Mouse (Mus musculus) neural tube, embryonic 13.5 days (tissue): ENCODE results near the gene Mfsd4b1. TPM values are rescaled to one million over a fixed set of nuclear protein-coding genes. Genes with fewer than 3 reads are reported as not detected.
"Not testable (repeated sequence)": the region's sequence is repeated elsewhere in the genome, so short reads cannot be mapped to it uniquely, and the experiment has no call there.

Experiments
- ATAC-seq: fragments of 200-750 bp; cut with Nextera tagmentation; 2 replicates; pipeline ENCODE4 v1.8.0; 2017; ENCODE audit warnings: low read depth, mild to moderate bottlenecking, moderate TSS enrichment, moderate library complexity
- H3K27ac ChIP-seq: fragments of 300-500 bp; sonication (generic); replicated peaks from 2 replicates; pipeline ENCODE4 v1.5.1; 2015; ENCODE audit warnings: moderate library complexity, mild to moderate bottlenecking, inconsistent platforms
- H3K27me3 ChIP-seq: fragments of 300-500 bp; sonication (generic); 2 replicates; pipeline ENCODE4 v1.6.1; 2015; ENCODE audit warnings: mild to moderate bottlenecking, inconsistent platforms
- H3K36me3 ChIP-seq: fragments of 300-500 bp; sonication (generic); 2 replicates; pipeline ENCODE4 v1.6.1; 2015; ENCODE audit warnings: mild to moderate bottlenecking, inconsistent platforms
- H3K4me1 ChIP-seq: fragments of 300-500 bp; sonication (generic); replicated peaks from 2 replicates; pipeline ENCODE4 v1.6.1; 2015; ENCODE audit warnings: inconsistent platforms
- H3K4me2 ChIP-seq: fragments of 300-500 bp; sonication (generic); 2 replicates; pipeline ENCODE4 v1.6.1; 2015; ENCODE audit warnings: inconsistent platforms, mild to moderate bottlenecking, moderate library complexity
- H3K4me3 ChIP-seq: fragments of 300-500 bp; sonication (generic); 2 replicates; pipeline ENCODE4 v1.5.1; 2015; ENCODE audit warnings: mild to moderate bottlenecking, inconsistent platforms
- H3K9ac ChIP-seq: fragments of 300-500 bp; sonication (generic); 2 replicates; pipeline ENCODE4 v1.6.1; 2015; ENCODE audit warnings: moderate library complexity, mild to moderate bottlenecking, inconsistent platforms
- H3K9me3 ChIP-seq: fragments of 300-500 bp; sonication (generic); 2 replicates; pipeline ENCODE4 v1.6.1; 2016; ENCODE audit warnings: inconsistent platforms
- WGBS: fragments of 180-500 bp; shearing (Covaris S2); methylation state at CpG from one replicate; pipeline ENCODE4 v1.1.7; 2015; 5-methylcytosine and 5-hydroxymethylcytosine counted together
- polyA plus RNA-seq: library from polyadenylated mRNA; unstranded; fragments of >200 nt; fragmentation: Nextera tagmentation; extraction: Ambion mirVana; gene quantifications from 2 replicates; pipeline ENCODE4 v1.2.1, GENCODE M21; 2015

Gene Mfsd4b1
- polyA plus RNA-seq, 1 experiment from 2014 or later, result 0.14 TPM

DNA sequence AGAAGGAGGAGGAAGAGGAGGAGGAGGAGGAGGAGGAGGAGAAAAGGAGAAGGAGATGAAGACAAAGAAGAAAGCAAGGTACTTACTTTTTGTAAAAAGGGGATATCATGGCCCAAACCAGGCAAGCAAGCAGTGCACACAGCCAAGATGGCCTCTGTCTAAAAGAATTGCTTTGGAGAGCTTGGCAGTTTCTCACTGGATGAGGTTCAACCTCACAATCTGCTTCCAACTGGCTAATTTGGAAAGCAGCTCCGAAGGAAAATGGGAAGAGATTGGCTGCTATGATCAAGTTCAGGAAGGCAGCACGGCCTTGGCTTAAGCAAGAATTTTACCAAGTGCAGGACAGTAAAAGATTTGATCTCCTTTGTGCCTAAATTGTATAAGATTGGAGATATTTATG is 4.5 kb upstream of the Mfsd4b1 start:
- ATAC-seq, result no peak

DNA sequence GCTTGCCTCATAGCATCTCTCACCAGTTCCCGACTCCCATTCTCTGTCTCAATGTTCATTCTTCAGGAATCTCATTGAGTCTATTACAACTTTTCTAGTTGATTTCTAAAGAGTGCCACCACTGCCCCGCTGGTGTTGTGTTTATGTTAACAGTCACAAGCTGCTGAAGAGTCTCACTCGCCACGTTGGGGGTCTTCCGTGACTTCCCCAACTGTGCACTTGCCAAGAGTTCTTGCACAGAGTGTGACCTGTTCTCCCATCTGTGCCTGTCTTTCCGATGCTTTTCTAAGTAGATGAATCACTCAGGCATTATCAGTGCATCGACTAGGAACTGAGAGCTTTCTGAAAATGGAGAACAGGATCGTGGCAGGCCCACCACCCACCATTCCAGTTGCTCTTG is 3.0 kb upstream of the Mfsd4b1 start:
- H3K4me3 ChIP-seq, result no peak overlapping the region
- H3K9me3 ChIP-seq, result peaks cover 3% of the 10 kb centered on the region; the same call in 1 of the 2 replicates
- 83% methylated on average over 8 of the region's 8 CpGs for WGBS
- H3K4me2 ChIP-seq, result no peak overlapping the region
- peaks cover 9% of the 10 kb centered on the region; the same call in 1 of the 2 replicates for H3K27me3 ChIP-seq
- ATAC-seq, result no peak
- peaks cover 13% of the 10 kb centered on the region for H3K4me1 ChIP-seq
- no peak overlapping the region for H3K9ac ChIP-seq
- H3K36me3 ChIP-seq, result no peaks in the 10 kb centered on the region
- no peak overlapping the region for H3K27ac ChIP-seq

More for the DNA sequence above, 4.5 kb upstream of the Mfsd4b1 start:
- Histone ChIP-seq H3K36me3 (no peaks in the 10 kb centered on the region), H3K9ac (no peak overlapping the region), H3K4me3 (no peak overlapping the region), H3K27me3 (no peaks in the 10 kb centered on the region), H3K4me2 (no peak overlapping the region), H3K9me3 (peaks cover 3% of the 10 kb centered on the region; the same call in 1 of the 2 replicates), H3K4me1 (peaks cover 6% of the 10 kb centered on the region), H3K27ac (no peak overlapping the region)
- 84% methylated on average over 2 of the region's 2 CpGs for WGBS

DNA sequence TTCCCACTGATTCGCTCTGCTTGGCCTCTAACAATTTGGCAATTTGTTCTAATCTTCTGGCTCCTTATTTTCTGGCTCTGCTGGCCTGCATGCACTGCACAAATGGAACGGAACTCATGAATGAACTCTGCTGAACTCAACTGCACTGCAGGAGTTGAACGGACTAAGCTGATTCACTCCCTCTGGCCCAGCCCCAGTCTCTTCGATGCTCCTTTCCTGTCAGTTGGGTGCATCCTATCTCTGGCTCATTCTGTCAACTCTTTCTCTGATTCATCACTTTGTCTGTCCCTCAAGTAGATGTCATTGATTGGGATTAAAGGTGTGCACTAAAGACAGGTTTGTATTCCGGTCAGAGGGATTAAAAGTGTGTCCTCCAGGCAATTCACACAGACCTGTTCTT is 1.5 kb upstream of the Mfsd4b1 start:
- Histone ChIP-seq H3K9ac (no peak overlapping the region), H3K27ac (no peak overlapping the region), H3K4me1 (peaks cover 13% of the 10 kb centered on the region), H3K27me3 (peaks cover 12% of the 10 kb centered on the region; the same call in 1 of the 2 replicates), H3K9me3 (peaks cover 3% of the 10 kb centered on the region; the same call in 1 of the 2 replicates), H3K4me3 (no peak overlapping the region), H3K4me2 (no peak overlapping the region), H3K36me3 (no peaks in the 10 kb centered on the region)
- WGBS, result 92% methylated on average over 5 of the region's 5 CpGs
- ATAC-seq, result no peak

DNA sequence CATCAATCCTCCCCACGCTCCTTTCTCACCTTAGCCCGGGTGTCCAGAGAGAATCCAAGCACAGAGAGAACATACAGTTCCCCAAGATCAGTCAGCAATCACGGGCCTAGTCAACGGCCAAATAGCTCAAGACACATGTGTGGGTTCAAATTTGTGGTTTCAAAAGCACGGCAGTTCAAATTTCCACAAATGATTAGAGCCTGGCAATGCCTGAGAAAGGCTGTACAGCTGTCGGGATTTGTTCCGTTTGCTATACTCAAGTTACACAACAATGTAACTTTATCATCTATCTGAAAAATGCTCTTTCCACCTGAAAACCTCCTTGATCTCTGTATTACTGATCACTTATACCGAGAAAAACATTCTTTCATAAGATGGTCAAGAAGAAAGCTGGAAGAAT is 492 bp upstream of the Mfsd4b1 start:
- 72% methylated on average over 8 of the region's 8 CpGs for WGBS
- Histone ChIP-seq H3K27ac (peak overlapping the region; percentile 29), H3K4me3 (peak overlapping the region; percentile 71), H3K27me3 (peaks cover 12% of the 10 kb centered on the region; the same call in 1 of the 2 replicates), H3K36me3 (no peaks in the 10 kb centered on the region), H3K9ac (peak overlapping the region; percentile 82; the same call in 1 of the 2 replicates), H3K4me1 (peaks cover 13% of the 10 kb centered on the region), H3K9me3 (peaks cover 3% of the 10 kb centered on the region; the same call in 1 of the 2 replicates), H3K4me2 (peak overlapping the region; percentile 88)
- ATAC-seq, result no peak

DNA sequence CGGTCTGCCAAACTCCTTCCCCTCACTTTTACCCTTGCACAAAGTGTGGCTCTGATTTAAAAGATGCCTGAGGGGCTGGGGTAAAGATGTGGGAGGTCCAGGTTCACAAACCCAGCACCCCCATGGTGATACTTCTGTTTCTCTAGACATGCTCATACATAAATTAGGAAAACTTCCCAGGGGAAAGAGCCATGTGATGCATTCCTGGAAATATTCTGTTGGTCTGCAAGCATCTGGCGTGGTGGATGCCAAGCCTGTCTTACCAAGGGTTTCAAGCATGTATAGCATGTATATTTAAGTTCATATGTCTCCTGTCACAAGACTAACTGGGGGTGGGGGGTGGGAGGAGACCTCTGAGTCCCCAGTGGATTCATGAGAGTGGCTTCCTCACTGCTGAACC is 4.7 kb downstream of the Mfsd4b1 start:
- H3K9ac ChIP-seq, result no peak overlapping the region
- H3K4me3 ChIP-seq, result no peak overlapping the region
- WGBS, result 45% methylated on average over 2 of the region's 2 CpGs
- no peaks in the 10 kb centered on the region for H3K36me3 ChIP-seq
- peaks cover 11% of the 10 kb centered on the region for H3K4me1 ChIP-seq
- no peak overlapping the region for H3K4me2 ChIP-seq
- H3K9me3 ChIP-seq, result no peaks in the 10 kb centered on the region
- no peak for ATAC-seq
- no peak overlapping the region for H3K27ac ChIP-seq
- peaks cover 12% of the 10 kb centered on the region; the same call in 1 of the 2 replicates for H3K27me3 ChIP-seq

DNA sequence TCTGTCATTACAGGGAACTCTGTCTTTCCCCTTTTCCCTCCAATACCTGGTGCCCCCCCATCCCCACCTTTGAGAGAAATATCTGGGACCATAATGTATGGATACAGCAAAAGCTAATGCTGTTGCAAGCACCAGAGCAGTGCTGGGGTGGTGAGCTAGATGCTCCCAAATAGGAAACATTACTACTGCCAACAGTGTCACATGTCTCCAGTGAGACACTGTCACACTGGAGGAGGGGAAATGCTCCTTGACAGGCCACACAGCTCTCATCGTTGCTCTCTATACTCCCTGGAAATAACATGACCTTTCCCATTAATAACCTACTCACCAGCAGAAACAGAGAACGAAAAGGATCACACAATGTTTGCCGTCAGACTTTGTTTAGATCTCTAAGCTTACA is 5.6 kb downstream of the Mfsd4b1 start:
- no peak overlapping the region for H3K4me3 ChIP-seq
- H3K9me3 ChIP-seq, result no peaks in the 10 kb centered on the region
- no peak overlapping the region for H3K27ac ChIP-seq
- no peak for ATAC-seq
- no peak overlapping the region for H3K4me2 ChIP-seq
- H3K9ac ChIP-seq, result no peak overlapping the region
- no peaks in the 10 kb centered on the region for H3K36me3 ChIP-seq
- peaks cover 6% of the 10 kb centered on the region; the same call in 1 of the 2 replicates for H3K4me1 ChIP-seq
- WGBS, result 68% methylated on average over 3 of the region's 3 CpGs
- peaks cover 12% of the 10 kb centered on the region; the same call in 1 of the 2 replicates for H3K27me3 ChIP-seq

DNA sequence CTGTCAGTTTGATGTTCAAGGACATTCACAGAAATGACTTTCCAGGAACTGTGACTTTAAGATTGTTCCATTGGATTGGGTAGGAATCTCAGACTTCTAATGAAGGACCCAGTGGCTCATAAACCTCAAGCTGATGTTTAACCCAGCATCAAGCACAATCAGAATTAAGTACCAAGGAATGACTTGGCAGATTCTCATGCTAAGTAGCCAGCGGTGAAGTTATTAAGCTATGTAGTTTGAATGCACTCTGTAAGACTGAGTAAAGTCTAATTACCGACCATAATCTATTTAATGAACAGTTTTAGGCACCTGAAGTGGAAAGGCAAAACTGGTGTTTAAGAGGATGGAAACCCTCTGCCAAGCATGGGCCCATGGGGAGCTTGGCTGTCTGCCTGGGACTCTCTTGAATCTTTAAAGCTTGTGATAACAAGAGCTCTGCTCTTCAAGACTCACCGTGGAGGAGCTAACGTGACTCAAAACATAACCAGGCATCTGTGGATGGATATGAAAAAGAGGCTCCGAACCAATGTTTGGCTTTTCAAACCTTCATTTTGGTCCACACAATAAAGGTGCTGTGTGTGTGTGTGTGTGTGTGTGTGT is 6.7 kb downstream of the Mfsd4b1 start:
- no peak overlapping the region for H3K9ac ChIP-seq
- H3K4me2 ChIP-seq, result no peak overlapping the region
- H3K36me3 ChIP-seq, result no peaks in the 10 kb centered on the region
- no peaks in the 10 kb centered on the region for H3K4me1 ChIP-seq
- peaks cover 6% of the 10 kb centered on the region; the same call in 1 of the 2 replicates for H3K27me3 ChIP-seq
- 88% methylated on average over 5 of the region's 5 CpGs for WGBS
- no peak overlapping the region for H3K27ac ChIP-seq
- ATAC-seq, result no peak
- peaks cover 5% of the 10 kb centered on the region; the same call in 1 of the 2 replicates for H3K9me3 ChIP-seq
- H3K4me3 ChIP-seq, result no peak overlapping the region

DNA sequence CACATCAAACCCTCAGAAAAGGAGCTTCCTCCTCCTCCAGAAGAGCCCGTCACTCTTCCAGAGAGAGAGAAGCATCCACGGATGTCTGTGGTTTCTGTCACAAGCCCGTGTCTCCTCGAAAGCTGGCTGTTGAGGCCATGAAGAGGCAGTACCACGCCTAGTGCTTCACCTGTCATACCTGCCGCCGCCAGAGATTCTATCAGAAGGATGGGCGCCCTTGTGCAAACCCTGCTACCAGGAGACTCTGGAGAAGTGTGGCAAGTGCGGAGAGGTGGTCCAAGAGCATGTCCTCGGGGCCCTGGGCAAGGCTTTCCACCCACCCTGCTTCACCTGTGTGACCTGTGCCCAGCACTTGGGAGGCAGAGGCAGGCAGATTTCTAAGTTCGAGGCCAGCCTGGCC is 15.5 kb downstream of the Mfsd4b1 start:
- H3K36me3 ChIP-seq, result no peaks in the 10 kb centered on the region
- 88% methylated on average over 11 of the region's 11 CpGs for WGBS
- H3K4me3 ChIP-seq, result no peak overlapping the region
- no peak overlapping the region for H3K9ac ChIP-seq
- ATAC-seq, result no peak
- H3K4me1 ChIP-seq, result no peaks in the 10 kb centered on the region
- no peak overlapping the region for H3K27ac ChIP-seq
- H3K27me3 ChIP-seq, result no peaks in the 10 kb centered on the region
- H3K4me2 ChIP-seq, result no peak overlapping the region
- H3K9me3 ChIP-seq, result peaks cover 6% of the 10 kb centered on the region; the same call in 1 of the 2 replicates

DNA sequence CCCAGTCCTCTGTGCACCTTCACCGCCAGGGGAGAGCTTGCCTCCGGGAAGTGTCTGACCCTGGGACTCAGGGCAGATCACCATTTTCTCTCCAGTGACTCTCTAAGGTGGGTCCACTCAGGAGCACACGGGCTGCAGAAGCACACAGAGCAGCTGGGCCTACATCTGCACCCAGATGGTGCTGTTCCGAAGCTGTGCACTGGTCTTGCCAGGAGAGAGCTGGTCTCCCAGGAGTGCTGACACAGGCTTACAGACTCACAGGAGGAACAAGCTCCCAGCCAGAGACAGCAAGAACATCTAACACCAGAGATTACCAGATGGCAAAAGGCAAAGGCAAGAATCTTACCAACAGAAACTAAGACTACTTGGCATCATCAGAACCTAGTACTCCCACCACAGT is 16.2 kb downstream of the Mfsd4b1 start:
- not testable (repeated sequence) for H3K4me2 ChIP-seq, H3K9ac ChIP-seq, H3K27ac ChIP-seq, H3K4me1 ChIP-seq, H3K4me3 ChIP-seq, H3K36me3 ChIP-seq, H3K9me3 ChIP-seq, H3K27me3 ChIP-seq, ATAC-seq
- WGBS, result 81% methylated on average over 4 of the region's 4 CpGs

DNA sequence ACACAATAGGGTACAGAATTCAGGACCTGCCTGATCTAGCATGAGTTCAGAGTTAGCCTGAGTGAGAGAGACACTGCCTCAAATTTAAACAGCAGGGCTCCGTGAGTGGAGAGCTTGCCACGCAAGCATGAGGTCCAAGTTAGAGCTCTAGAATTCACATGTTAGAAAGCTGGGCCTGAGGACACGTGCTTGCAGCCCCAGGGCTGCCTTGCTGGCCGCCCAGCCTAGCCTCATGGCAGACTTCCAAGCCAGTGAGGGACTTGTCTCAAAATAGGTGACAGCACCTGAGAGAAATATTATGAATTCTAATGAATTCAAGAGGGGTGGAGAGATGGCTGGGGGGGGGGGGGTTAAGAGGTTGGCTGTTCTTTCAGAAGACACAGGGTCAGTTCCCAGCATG is 17.1 kb downstream of the Mfsd4b1 start:
- no peak overlapping the region for H3K4me3 ChIP-seq
- H3K4me2 ChIP-seq, result no peak overlapping the region
- H3K27ac ChIP-seq, result no peak overlapping the region
- H3K4me1 ChIP-seq, result no peaks in the 10 kb centered on the region
- no peak overlapping the region for H3K9ac ChIP-seq
- no peaks in the 10 kb centered on the region for H3K27me3 ChIP-seq
- 92% methylated on average over 4 of the region's 4 CpGs for WGBS
- ATAC-seq, result no peak
- no peaks in the 10 kb centered on the region for H3K36me3 ChIP-seq
- no peaks in the 10 kb centered on the region for H3K9me3 ChIP-seq

DNA sequence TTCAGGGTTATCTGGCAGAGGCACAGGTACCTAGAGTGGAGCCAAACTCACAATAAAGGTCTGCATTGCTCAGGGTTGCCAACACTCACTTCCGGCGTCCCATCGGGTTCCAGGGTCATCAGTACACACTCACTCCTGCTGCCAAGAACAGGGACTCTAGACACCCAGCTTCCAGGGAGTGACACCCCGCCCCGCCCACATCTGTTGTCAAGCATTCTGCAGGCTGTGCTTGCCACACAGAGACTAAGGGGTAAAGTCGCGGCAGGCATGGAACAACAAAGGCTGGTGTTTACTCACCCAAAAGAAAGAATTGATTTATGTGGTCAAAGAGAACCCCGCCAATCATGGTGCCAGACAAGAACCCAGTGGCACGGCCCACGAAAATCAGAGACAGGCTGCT is 18.1 kb downstream of the Mfsd4b1 start:
- Histone ChIP-seq H3K27me3 (no peaks in the 10 kb centered on the region), H3K36me3 (no peaks in the 10 kb centered on the region), H3K27ac (no peak overlapping the region), H3K9me3 (no peaks in the 10 kb centered on the region), H3K4me1 (no peaks in the 10 kb centered on the region), H3K4me2 (no peak overlapping the region), H3K4me3 (no peak overlapping the region), H3K9ac (no peak overlapping the region)
- no peak for ATAC-seq
- 54% methylated on average over 10 of the region's 10 CpGs for WGBS

DNA sequence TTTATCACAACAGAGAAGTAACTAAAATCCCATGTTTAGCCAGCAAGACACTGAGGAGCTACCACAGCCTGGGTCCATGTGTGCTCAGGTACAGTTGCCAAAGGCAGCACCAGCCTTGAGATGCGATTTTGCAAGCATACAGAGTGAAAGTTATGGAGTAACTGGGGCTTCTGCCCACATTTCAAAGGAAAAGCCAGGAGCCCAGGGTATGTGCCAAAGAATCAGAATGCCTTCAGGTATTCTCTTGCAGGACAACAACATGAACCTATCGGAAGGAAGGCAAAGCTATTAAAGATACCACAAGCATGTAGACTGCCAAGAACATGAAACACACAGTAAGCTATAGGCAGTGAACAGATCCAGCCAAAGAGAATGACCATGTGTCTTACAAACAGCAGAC is 24.3 kb downstream of the Mfsd4b1 start:
- H3K9me3 ChIP-seq, result no peaks in the 10 kb centered on the region
- H3K36me3 ChIP-seq, result no peaks in the 10 kb centered on the region
- H3K4me3 ChIP-seq, result no peak overlapping the region
- no peak overlapping the region for H3K9ac ChIP-seq
- H3K4me2 ChIP-seq, result no peak overlapping the region
- no peak for ATAC-seq
- H3K27me3 ChIP-seq, result no peaks in the 10 kb centered on the region
- H3K27ac ChIP-seq, result no peak overlapping the region
- 90% methylated on average over 2 of the region's 2 CpGs for WGBS
- H3K4me1 ChIP-seq, result no peaks in the 10 kb centered on the region

DNA sequence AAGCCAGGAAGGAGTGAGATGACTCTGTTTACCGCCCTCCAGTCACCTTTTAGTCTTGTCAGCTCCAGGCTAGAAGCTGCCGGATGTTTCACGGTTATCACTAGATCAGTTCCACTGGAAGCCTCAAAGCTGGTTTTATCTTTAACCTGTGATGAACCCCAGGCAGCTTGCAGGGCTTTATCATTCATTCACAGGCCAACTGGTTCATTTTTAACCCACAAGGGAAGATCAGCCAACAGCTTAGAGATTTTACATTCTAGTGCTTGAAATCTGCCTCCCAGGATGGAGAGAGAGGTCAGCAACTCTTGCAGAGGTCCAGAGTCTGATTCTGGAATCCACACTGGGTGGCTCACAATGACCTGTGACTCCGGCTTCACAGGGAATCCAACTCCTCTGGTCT is 33.9 kb downstream of the Mfsd4b1 start:
- no peak for ATAC-seq
- Histone ChIP-seq H3K36me3 (no peaks in the 10 kb centered on the region), H3K4me3 (no peak overlapping the region), H3K9ac (no peak overlapping the region), H3K4me2 (no peak overlapping the region), H3K9me3 (peaks cover 12% of the 10 kb centered on the region; the same call in 1 of the 2 replicates), H3K27ac (no peak overlapping the region), H3K4me1 (no peaks in the 10 kb centered on the region), H3K27me3 (no peaks in the 10 kb centered on the region)
- WGBS, result 84% methylated on average over 4 of the region's 4 CpGs
